Mouse (Mus musculus) heart, adult 8-10 months (tissue): ENCODE data around the gene Plekhg2. TPM values are rescaled to one million over a fixed set of nuclear protein-coding genes. Genes with fewer than 3 reads are reported as not detected.

ENCODE experiments used
- DNase-seq: peaks from one replicate; pipeline ENCODE4 v3.0.0; 2022; ENCODE audit warnings: low spot score
- total RNA-seq, 4 experiments: library from RNA; stranded (reverse); gene quantifications; 2 replicates each; pipeline ENCODE4 v1.2.4; 2022

The Plekhg2 gene
- total RNA-seq, 4 experiments from 2014 or later: 8.9 to 13.2 (median 11.2) TPM

DNA sequence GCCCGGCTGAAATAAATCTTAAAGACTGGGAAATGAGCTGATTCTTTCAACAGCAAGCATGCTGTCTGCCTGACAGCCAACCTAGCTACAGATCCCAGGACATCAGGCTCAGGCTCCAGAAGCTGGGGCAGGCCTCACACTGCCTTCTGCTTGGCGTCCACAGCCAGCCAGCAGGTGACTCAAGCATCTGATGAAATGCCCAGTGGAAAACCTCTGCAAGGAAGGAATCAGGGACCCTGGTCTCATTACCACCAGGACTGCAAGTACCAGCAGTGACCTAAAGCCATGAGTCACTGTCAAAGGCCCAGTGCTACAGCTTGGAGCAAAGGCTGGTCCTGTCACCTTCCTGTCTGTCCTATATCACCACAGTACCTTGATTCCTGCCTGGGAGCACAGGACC, 36.9 kb downstream of the Plekhg2 start:
- no peak for DNase-seq

DNA sequence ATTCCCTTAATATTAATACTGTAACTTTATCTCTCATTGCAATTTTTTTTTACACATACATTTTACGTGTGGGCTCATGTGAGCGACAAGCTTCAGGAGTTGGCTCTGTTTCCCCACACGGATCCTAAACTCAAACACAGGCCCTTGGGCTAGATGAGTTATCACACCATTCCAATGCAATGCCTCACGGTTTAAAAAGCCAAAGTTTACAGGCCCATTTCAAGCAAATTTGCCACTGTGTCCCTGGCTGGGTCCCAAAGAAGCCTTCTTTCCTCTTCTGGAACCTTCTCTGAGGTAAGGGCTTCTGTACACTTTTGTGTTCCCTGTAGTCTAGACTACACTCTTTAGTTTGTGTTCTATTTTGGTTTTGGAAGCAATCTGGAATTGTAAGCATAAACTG, 37.9 kb downstream of the Plekhg2 start:
- no peak for DNase-seq

DNA sequence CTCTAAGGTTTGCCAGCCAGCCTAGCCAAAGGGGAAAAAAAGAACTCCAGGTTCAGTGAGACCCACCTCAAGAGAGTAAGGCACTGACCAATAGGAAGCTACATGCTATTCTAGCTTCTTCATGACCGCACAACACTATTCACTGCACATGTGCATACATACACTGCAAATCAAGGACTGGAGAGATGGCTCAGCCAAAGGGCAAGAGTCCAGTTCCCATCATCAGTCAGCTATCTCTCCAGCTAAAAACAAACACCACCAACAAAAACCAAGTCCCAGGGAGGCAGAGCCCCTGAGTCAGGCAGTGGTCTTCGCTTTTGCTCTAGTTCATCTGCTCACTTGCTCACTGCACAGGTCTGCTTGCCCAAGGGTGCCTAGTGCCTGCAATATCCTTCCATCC, 44.1 kb downstream of the Plekhg2 start:
- DNase-seq: no peak

DNA sequence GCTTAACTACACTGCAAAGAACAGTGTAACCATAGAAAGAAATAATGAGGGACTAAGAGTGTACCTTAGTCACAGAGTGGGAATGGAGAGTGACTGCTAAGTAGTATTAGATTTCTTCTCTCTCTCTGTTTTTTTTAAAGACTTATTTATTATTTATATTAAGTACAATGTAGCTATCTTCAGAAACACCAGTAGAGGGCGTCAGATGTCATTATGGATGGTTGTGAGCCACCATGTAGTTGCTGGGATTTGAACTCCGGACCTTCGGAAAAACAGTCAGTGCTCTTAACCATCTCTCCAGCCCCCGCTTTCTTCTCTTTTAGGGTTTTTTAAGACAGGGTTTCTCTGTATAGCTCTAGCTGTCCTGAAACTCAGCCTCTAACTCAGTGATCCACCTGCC, 45.9 kb downstream of the Plekhg2 start:
- DNase-seq: no peak

DNA sequence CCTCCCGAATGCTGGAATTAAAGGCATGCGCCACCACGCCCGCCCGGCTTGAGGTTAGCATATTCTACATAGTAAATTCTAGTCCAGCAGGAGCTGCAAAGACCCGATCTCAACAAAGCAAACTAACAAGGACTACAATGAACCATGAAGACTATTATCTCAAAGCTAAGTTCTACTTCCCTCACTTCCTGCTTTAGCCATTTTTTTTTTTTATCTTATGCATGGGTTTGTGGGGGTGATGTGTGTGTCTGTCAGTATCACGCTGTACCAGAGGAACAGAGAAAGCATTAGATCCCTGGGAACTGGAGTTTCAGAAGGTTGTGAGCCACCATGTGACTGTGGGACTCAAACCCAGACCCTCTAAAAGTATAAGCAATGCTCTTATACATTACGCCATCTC, 47.1 kb downstream of the Plekhg2 start:
- no peak for DNase-seq

DNA sequence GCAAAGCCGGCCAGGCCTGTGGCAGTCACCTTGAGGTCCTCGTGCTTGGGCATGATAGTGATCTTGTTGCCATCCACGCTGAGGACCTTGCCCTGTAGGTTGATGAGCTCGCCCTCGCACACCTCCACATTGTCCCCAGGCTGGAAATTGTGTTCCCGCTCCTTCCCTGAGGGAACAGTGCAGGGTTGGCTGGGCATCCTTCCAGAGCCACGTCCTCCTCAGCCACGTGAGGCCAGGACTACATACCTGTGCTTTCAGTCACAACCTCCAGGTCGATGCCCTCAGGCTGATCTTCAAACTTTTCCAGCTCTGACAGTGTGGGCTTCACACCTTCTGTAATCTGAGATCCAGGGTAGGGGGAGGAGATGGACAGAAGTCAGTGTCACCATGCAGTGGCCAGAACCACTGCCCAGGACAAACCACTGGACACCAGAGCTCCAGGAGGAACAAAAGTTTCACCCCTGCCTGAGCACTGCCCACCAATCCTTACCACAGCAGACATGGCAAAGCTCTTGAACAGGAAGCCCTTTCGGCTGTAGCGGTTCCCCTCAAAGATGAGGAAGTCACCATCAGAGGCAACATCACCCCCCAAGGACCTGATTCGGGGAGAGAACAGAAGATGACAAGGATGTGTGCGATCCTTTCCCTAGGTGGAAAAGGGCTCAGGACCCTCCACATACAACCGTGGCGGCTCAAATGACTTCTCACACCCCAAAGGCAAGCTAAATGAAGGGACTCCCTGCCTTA, 50.3 kb downstream of the Plekhg2 start:
- no peak for DNase-seq

DNA sequence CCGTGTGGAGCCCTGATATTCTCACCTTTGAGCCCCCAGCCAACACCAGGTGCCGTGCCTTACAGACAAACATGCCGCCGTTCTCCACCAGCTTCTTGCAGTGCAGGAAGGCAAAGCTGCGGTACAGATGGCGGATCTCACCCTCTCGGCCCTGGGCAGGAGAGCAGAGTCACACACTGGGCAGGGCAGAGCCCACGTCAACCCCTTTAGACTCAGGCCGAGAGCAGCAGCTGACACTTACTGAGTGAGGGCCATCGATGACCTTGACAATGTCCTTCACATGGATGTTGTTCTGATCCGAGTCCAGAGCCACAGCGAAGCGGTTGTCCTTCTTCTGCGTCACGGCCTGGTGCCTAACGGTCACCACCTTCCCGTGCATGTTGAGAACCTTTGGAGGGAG, 53.7 kb downstream of the Plekhg2 start:
- DNase-seq: no peak

DNA sequence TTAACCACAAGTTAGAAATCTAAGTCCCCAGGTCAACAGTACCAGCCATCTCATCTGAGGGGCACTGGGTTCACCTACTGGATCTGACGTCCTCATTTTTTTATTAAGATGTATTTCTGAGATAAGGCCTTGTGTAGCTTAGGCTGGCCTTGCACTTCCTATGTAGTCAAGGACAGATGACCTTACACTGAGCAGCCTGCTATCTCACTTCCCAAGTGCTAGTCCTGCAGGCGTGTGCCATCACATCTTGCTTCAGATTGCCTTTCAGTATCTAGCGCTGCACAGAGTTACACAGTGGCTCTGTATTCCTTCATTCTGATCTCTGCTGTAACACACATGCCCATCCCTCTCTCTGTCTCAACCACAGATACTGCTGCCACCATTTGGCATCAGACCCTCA, 54.4 kb downstream of the Plekhg2 start:
- DNase-seq: no peak

DNA sequence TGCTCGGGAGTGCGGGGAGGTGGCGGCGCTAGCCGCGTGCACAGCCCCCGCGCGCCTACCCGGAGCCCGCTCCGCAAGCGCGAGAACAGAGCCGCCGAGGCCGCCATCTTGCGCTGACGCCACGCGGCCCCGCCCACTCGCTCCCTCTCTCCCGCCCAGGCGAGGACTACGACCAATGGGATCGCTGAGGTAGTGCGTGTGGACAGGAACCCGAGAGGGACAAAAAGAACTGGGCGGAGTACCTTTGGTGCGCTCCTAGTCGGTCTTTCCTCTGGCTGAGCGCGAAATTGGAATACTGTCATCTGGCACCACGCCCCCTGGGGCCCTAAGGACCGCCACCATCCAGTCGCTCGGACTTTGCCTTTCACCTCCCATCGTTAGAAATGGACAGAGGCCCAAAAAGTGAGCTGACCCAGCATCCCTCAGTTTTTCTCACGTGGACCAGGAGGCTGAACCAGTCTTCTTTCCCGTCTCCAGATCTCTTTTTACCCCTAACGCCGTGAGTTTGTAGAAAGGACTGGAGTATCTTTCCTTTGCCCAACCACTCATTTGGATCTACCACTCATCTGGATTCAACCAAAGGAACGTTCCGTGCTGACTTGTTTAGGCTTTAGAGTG, 60.4 kb downstream of the Plekhg2 start, which contains the start of gene Timm50:
Gene Timm50, minus strand, starts transcription at position 147 of the 618 bp plus-strand sequence.
- peak; percentile 99 for DNase-seq

DNA sequence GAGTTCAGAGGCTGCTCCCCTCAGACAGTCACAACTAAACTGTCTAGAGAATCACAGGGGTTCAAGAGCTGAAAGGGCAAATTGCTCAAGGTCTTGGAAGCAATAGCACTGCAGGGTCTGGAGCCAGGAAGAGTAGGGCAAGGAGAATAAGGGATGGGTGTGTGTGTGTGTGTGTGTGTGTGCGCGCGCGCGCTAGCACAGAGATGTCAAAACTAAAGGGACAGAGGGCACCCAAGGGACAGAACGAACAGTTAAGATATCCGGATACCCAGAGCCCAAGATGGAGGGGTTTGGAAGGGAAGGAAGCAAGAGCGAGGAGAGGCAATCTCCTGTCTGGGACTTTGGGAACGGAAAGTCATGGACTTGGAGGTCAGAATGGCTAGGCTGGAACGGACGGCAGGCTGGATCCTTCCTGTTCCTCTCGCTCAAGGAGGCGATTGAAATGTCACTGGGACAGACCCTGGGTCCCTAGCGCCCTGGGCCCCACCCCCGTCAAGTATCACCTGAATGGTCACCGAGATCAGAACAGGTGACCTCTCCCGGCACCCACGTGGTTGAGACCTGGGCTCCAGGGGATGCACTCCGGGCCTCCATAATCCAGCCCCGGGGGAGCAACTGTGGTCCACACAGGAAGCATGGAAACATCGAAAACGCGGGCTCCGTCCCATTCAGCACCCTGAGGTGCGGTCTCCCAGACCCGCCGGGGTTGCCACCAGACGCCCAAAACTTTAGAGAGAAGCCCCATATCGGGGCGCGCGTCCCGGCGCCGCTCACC, 61.1 kb downstream of the Plekhg2 start:
- no peak for DNase-seq

DNA sequence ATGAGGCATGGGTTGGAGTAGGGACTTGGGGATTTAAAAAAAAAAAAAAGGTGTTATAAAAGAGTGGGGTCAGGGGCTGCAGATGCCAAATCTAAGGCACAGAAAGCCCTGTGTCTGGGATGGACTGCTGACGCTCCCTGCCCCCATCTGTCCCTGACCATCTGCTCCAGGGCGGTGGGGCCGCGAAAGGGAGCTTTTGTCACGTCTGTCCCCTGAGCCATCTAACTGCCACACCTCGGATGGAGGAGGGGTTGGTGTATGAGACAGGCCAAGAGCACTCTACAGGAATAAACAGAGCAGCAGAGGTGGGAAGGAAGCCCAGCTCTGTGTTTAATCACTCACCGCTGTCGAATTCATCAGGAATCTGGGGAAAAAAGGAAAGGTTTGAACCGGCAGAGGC, 62.7 kb downstream of the Plekhg2 start:
- DNase-seq: no peak

Other genes with a start within 250 kb of the Plekhg2 start
- not detected for gene 9530053A07Rik, start 243.1 kb downstream of the Plekhg2 start, total RNA-seq
- gene Fbl, start 202.9 kb downstream of the Plekhg2 start, total RNA-seq: 10 to 100 TPM; 31.1 to 33.6 (median 32.1) TPM
- gene Dyrk1b, start 193.1 kb downstream of the Plekhg2 start, total RNA-seq: 10 to 100 TPM; 24.0 to 34.6 (median 31.8) TPM
- gene Eid2, start 104.7 kb downstream of the Plekhg2 start, total RNA-seq: 10 to 100 TPM; 11.8 to 14.4 (median 13.3) TPM
- 10 to 100 TPM; 13.7 to 16.8 (median 15.2) TPM for gene Eid2b, start 94.9 kb downstream of the Plekhg2 start, total RNA-seq
- gene Selenov, start 81.4 kb downstream of the Plekhg2 start, total RNA-seq: not detected
- not detected for gene Dll3, start 70.4 kb downstream of the Plekhg2 start, total RNA-seq
- gene Timm50, start 60.5 kb downstream of the Plekhg2 start, total RNA-seq: 10 to 100 TPM; 59.2 to 68.5 (median 64.4) TPM
- 10 to 100 TPM; 56.0 to 63.2 (median 57.6) TPM for gene Supt5, start 33.9 kb downstream of the Plekhg2 start, total RNA-seq
- 100 to 1,000 TPM; 472 to 574 (median 541) TPM for gene Rps16, start 21.9 kb downstream of the Plekhg2 start, total RNA-seq
- gene Zfp36, start 7.7 kb upstream of the Plekhg2 start, total RNA-seq: 10 to 100 TPM; 12.2 to 40.6 (median 16.5) TPM
- 10 to 100 TPM; 19.5 to 24.0 (median 22.2) TPM for gene Med29, start 20.1 kb upstream of the Plekhg2 start, total RNA-seq
- 10 to 100 TPM; 35.7 to 44.4 (median 39.1) TPM for gene Paf1, start 20.4 kb upstream of the Plekhg2 start, total RNA-seq
- gene Gmfg, start 64.8 kb upstream of the Plekhg2 start, total RNA-seq: 1 to 10 TPM; 3.5 to 5.7 (median 4.8) TPM
- gene Lrfn1, start 79.4 kb upstream of the Plekhg2 start, total RNA-seq: under 1 TPM; 0.43 to 0.82 (median 0.61) TPM
- gene Ifnl2, start 137.9 kb upstream of the Plekhg2 start, total RNA-seq: not detected
- gene Ifnl3, start 150.2 kb upstream of the Plekhg2 start, total RNA-seq: not detected
- not detected for gene Sycn, start 168.3 kb upstream of the Plekhg2 start, total RNA-seq
- gene Nccrp1, start 174.7 kb upstream of the Plekhg2 start, total RNA-seq: not detected
- gene Samd4b, start 225.5 kb upstream of the Plekhg2 start, total RNA-seq: 10 to 100 TPM; 19.4 to 23.4 (median 21.5) TPM
- gene Pak4, start 225.6 kb upstream of the Plekhg2 start, total RNA-seq: 10 to 100 TPM in 1 of 4 experiments, 1 to 10 TPM in 3; 8.1 to 11.8 (median 8.5) TPM